Mouse (Mus musculus) brown adipose tissue, adult 24 weeks (tissue): ENCODE results near the gene Itgal. TPM values are rescaled to one million over a fixed set of nuclear protein-coding genes. Genes with fewer than 3 reads are reported as not detected.
A peak's percentile ranks its signal among the peaks of the same experiment; 100 is the strongest.
"Not testable (repeated sequence)": the region's sequence is repeated elsewhere in the genome, so short reads cannot be mapped to it uniquely, and the experiment has no call there.

Source experiments
- H3K27ac ChIP-seq: fragments of 200-500 bp; replicated peaks from 2 replicates; pipeline ENCODE4 v1.5.1; 2012; ENCODE audit warnings: low read depth, mild to moderate bottlenecking, low read length
- H3K4me1 ChIP-seq: fragments of 200-500 bp; 2 replicates; pipeline ENCODE4 v1.6.1; 2012; ENCODE audit warnings: low read length, mixed read lengths; ENCODE audit not compliant: control insufficient read depth, insufficient read depth, insufficient read length
- H3K4me3 ChIP-seq: fragments of 200-500 bp; 2 replicates; pipeline ENCODE4 v1.5.1; 2012; ENCODE audit warnings: low read depth, mild to moderate bottlenecking, low read length, moderate library complexity; ENCODE audit not compliant: insufficient read depth
- polyA plus RNA-seq: library from polyadenylated mRNA; stranded (reverse); fragments of >200 nt; gene quantifications from 2 replicates; pipeline ENCODE4 v1.2.4, GENCODE M21; 2012; ENCODE audit not compliant: missing spikeins, insufficient read depth, insufficient read length

The Itgal gene
- polyA plus RNA-seq, 1 experiment = 1.1 TPM

GRCm38 (mm10) chr7:127343351-127344019 is 47.4 kb downstream of the Itgal start:
- Histone ChIP-seq H3K4me1 (peaks cover 14% of the 10 kb centered on the region), H3K4me3 (peak overlapping the region; percentile 34), H3K27ac (no peak overlapping the region)

DNA sequence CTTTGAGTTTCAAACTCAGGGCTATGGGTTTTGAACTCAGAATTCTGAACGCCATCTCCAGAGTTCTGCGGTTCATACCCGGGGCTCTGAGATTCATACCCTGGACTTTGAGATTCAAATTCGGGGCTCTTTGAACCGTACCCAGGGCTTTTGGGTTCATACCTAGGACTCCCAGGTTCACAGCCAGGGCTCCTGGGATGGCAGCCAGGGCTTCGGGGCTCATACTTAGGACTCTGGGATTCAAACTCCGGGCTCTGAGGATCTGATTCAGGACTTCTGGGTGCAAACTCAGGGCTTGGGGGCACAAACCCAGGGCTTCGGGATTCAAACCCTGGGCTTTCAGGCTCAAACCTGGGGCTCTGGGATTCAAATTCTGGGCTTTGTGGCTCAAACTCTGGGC is 48.3 kb downstream of the Itgal start:
- Histone ChIP-seq H3K4me3 (peak overlapping the region; percentile 97), H3K4me1 (peaks cover 14% of the 10 kb centered on the region), H3K27ac (peak overlapping the region; percentile 94)

- Histone ChIP-seq H3K4me3 (peak overlapping the region; percentile 97), H3K4me1 (peaks cover 14% of the 10 kb centered on the region), H3K27ac (peak overlapping the region; percentile 94)
Measured at GRCm38 (mm10) chr7:127345092-127345491, 49.0 kb downstream of the Itgal start.

- Histone ChIP-seq H3K27ac (peak within 1 kb of the TSS; percentile 99), H3K4me1 (peaks cover 14% of the 10 kb centered on the region), H3K4me3 (peak within 1 kb of the TSS; percentile 97)
Measured at GRCm38 (mm10) chr7:127345512-127346325, 49.7 kb downstream of the Itgal start, which contains the start of gene Zfp768. TSS of gene Zfp768 (minus strand) at chr7:127345589.

GRCm38 (mm10) chr7:127346676-127347075 is 50.6 kb downstream of the Itgal start:
- H3K27ac ChIP-seq = peak overlapping the region; percentile 99
- H3K4me3 ChIP-seq = peak overlapping the region; percentile 62
- peaks cover 14% of the 10 kb centered on the region for H3K4me1 ChIP-seq

GRCm38 (mm10) chr7:127351230-127352004 is 55.4 kb downstream of the Itgal start:
- no peak overlapping the region for H3K27ac ChIP-seq
- peaks cover 8% of the 10 kb centered on the region; the same call in 1 of the 2 replicates for H3K4me1 ChIP-seq
- H3K4me3 ChIP-seq = no peak overlapping the region

GRCm38 (mm10) chr7:127355796-127356195 is 59.7 kb downstream of the Itgal start:
- no peak overlapping the region for H3K4me3 ChIP-seq
- no peak overlapping the region for H3K27ac ChIP-seq
- H3K4me1 ChIP-seq = no peaks in the 10 kb centered on the region

GRCm38 (mm10) chr7:127357871-127358270 is 61.8 kb downstream of the Itgal start:
- H3K4me1 ChIP-seq = no peaks in the 10 kb centered on the region
- no peak overlapping the region for H3K4me3 ChIP-seq
- no peak overlapping the region for H3K27ac ChIP-seq

DNA sequence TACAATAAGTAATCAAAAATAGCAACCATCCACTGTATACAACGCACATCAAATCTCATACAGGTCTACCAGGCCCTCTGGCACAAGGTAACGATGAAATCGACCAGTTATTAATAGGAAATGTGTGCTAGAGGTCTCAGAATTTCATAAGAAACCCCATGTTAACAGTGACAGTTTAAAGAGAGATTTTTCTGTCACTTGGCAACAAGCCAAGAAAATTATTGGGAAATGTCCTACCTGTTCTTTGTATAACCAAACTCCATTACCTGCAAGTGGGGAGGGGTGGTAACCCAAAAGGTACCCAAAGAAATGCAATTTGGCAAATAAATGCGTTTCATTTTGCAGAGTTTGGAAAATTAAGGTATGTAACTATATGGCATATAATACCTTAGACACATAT is 62.4 kb downstream of the Itgal start:
- Histone ChIP-seq H3K4me1 (no peaks in the 10 kb centered on the region), H3K27ac (no peak overlapping the region), H3K4me3 (no peak overlapping the region)

GRCm38 (mm10) chr7:127360265-127360664 is 64.2 kb downstream of the Itgal start:
- Histone ChIP-seq H3K4me3 (no peak overlapping the region), H3K27ac (no peak overlapping the region), H3K4me1 (no peaks in the 10 kb centered on the region)

DNA sequence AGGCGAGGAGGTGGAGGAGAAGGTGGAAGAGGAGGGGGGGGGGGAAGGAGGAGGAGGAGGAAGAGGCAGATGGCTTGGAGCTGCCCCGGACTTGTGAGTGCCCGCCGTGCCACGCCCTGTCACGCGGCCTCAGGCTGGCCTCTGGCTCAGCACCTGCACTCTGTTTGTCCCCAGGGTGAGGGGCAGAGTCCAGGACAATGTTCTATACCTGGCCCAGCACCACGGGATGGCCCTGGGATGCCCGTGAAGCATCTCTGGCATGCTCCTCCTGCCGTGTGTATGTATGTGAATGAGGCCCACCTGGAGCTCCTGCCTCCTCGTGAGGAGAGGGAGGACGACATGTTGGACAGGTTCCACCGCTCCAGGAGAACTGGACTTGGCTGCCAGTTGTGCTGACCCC is 65.4 kb downstream of the Itgal start:
- H3K27ac ChIP-seq = no peak overlapping the region
- H3K4me1 ChIP-seq = no peaks in the 10 kb centered on the region
- H3K4me3 ChIP-seq = no peak overlapping the region

- peak overlapping the region; percentile 58 for H3K4me3 ChIP-seq
- not testable (repeated sequence) for H3K27ac ChIP-seq, H3K4me1 ChIP-seq
Measured at GRCm38 (mm10) chr7:127362418-127362817, 66.4 kb downstream of the Itgal start.

- H3K4me3 ChIP-seq = peak overlapping the region; percentile 18
- H3K27ac ChIP-seq = no peak overlapping the region
- H3K4me1 ChIP-seq = no peaks in the 10 kb centered on the region
Measured at GRCm38 (mm10) chr7:127363475-127363921, 67.4 kb downstream of the Itgal start.

GRCm38 (mm10) chr7:127364166-127364565 is 68.1 kb downstream of the Itgal start:
- Histone ChIP-seq H3K27ac (no peak overlapping the region), H3K4me3 (peak overlapping the region; percentile 18), H3K4me1 (no peaks in the 10 kb centered on the region)

DNA sequence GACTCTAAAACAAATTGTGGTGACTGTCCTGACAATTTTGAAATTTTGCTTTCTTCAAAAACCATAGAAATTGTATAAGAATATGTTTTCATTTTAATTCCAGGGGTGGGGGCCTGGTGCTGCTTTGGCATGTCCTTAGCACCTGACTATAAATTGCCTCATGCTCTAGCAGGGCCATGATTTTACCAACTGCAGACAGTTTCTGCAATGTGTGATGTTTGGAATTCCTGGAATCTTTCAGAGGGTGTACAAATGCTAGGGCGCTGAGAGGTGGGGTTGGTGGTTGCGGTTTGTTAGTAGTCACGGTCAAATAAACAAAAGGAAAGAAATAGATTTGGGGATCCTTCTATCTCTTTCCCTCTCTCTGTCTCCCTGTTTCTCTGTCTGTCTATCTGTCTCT is 70.2 kb downstream of the Itgal start:
- H3K4me1 ChIP-seq = no peaks in the 10 kb centered on the region
- no peak overlapping the region for H3K4me3 ChIP-seq
- no peak overlapping the region for H3K27ac ChIP-seq
